Mouse (Mus musculus): ENCODE results near the gene Capn11. TPM values are rescaled to one million over a fixed set of nuclear protein-coding genes. Genes with fewer than 3 reads are reported as not detected.

The Capn11 gene
- under 1 TPM in 1 of 4 experiments, not detected in 3; 0.89 TPM for total RNA-seq (2022)

DNA sequence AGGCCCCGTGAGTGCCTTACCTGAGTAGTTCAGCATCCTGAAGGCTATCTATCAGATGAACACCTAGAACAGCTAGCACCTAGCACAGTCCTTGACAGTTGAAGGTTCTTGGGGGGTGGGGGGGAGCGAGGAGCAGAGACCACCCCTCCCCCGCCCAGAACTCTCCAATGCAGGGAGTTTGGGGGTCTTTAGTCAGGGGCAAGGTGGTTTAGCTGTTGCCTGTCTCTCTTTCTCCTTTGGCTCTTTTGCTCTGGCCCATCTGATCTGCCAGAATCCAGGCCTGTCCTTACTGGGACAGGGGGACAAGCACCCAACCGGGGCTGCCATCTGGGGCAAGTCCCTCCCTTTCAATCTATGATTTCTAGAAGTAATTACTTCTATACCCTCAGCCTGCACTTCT is at the start of gene Capn11:
Gene Capn11 (minus strand): TSS at position 101 of the 400 bp plus-strand sequence.
- no peak for DNase-seq

- no peak for DNase-seq
Measured at GRCm38 (mm10) chr17:45708179-45708578, 49.1 kb upstream of the Capn11 start.

DNA sequence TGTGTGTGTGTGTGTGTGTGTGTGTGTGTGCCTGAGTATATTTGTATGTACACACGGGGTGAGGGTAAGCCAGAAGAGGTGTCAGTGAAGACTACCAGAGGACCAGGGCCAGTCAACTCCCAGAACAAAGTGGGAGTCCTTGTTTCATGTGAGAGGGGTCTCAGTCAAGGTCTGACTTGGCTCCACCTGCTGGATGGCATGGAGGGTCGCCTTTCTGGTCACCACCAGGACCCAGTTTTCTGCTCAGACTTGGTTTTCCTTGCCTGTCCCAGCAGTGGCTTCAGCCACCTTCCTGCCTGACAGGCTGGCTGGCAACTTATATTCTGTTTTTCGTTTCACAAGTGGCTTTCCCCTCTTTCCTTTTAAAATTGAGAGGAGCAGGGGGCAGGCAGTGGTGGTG is 48.3 kb upstream of the Capn11 start:
- DNase-seq: no peak

DNA sequence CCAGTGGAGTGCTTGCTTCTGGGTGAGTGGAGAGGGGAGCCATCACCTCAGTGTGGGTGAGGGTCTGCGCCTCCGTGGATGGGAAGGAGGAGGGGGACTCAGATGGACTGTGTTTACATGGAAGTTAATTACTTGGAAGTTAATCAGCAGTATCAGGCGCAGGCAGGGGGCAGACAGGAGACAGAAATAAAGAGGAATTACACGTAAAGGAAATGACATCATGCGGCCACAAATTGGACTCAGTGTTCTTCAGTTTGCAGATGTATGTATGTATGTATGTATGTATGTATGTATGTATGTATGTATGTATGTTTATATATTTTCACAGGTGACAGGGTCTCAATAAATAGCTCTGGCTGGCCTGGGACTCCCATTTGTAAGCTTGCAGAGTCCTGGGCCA is 47.7 kb upstream of the Capn11 start:
- no peak for DNase-seq

DNA sequence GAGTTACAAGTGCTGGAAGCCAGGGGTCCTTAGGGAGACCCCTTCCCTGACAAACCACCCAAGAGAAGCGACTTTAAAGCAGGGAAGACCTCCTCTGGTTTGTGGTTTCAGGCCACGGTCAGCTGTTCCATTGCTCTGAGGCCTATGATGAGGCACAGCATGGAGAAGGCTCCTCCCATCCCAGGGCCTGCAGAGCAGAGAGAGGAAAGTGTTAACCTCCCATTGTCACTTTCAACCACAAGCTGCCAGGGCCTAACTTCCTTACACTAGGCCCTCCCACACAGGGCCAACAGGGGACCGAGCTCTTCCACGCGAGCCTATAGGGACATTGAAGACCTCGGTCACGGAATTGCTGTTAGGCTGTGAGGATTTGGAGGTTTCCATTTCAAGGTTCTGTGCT is 44.1 kb upstream of the Capn11 start:
- DNase-seq: no peak

- DNase-seq: no peak
Measured at GRCm38 (mm10) chr17:45702254-45702653, 43.1 kb upstream of the Capn11 start.

DNA sequence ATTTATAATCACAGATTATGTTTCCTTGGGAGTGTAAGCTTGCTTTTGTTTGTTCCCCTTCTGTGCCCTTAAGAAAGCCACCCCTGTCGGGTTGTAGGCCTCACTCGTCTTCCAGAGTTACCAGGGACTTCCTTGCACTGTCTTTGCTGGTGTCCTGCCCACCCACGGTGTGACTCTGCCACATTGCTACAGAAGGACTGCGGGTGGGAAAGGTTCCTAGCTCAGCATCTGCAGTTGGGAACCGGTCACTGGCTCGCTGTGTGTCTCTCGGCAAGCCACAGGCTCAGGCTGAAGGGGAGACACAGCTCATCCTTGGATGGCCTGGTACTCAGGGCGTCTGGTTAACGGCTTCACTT is 42.1 kb upstream of the Capn11 start:
- DNase-seq: no peak

- DNase-seq: no peak
Measured at GRCm38 (mm10) chr17:45700496-45701235, 41.5 kb upstream of the Capn11 start.

GRCm38 (mm10) chr17:45699039-45699740 is 40.1 kb upstream of the Capn11 start:
- no peak for DNase-seq

- no peak for DNase-seq
Measured at GRCm38 (mm10) chr17:45698368-45698767, 39.2 kb upstream of the Capn11 start.

GRCm38 (mm10) chr17:45696981-45697380 is 37.9 kb upstream of the Capn11 start:
- no peak for DNase-seq

DNA sequence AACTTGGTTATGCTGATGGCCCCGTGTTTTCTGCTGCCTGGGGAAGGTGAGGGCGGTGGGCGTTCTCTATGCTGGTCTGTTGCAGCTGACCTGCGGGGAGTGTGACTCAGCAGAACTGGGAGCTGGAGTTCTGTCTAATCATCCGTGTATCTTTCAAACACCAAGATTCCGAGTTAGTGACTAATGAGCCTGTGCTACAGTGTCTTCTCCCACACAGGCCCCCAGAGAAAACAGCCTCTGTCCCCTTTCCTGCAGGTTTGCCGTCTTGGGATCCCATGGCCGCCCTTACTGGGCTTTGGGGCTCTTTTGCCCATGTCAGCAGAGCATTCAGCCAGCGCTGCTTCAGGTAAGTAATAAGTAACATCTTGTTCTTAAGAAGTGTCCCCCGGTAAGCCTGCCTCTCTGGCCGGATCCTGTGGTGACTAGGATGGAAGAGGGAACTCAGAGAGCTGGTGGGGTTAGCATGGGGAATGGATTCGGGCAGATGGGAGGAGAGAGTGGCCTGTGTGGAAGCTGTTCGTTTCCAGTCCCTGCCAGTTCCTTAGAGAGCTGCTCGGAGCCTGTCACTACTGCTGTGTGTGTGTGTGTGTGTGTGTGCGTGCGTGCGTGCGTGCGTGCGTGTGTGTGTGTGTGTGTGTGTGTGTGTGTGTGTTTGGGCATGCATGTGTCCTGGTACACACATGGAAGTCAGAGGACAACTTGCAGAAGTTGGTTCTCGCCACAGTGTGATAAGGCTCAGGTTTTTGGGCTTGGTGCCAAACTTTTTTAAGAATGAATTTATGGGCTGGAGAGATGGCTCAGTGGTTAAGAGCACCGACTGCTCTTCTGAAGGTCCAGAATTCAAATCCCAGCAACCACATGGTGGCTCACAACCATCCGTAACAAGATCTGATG is 36.3 kb upstream of the Capn11 start:
- no peak for DNase-seq

GRCm38 (mm10) chr17:45693812-45694565 is 34.9 kb upstream of the Capn11 start:
- no peak for DNase-seq

DNA sequence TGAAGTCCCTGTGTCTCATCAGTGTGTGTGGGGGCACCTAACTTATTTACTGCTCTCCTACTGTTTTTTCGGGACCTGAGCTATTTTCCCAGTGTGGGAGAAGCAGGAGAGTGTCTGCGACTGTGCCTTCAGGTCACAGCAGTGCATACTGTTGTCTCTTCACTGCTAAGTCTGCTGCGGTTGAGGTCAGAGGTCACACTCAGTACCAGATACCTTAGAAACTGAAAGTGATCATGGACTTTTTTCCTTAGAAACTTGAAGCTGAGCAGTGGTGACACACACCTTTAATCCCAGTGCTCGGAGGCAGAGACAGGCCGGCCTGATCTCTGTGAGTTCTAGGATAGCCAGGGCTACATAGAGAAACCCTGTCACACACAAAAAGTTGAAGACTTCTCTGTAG is 33.0 kb upstream of the Capn11 start:
- no peak for DNase-seq

- no peak for DNase-seq
Measured at GRCm38 (mm10) chr17:45690044-45690443, 30.9 kb upstream of the Capn11 start.

- DNase-seq: no peak
Measured at GRCm38 (mm10) chr17:45689120-45689519, 30.0 kb upstream of the Capn11 start.

DNA sequence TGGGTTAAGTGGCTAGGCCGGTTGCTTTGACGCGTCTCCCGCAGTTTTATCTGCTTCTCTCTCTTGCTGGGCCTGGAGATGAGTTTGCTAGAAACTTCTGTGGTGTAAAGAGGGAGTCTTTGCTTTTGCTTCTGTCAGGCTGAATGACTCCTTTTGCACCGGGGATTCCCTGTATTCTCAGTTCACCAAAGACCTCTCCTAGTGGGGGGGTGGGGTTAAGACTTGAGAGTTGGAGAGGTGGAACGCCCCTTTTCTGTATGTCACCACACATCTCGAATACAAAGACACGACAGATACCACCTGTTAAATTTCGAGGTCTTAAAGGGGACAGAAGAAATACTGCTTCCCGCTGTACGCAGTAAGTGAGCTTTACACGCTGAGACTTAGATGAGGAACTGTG is 27.6 kb upstream of the Capn11 start, which contains the start of gene Tmem63b:
Gene Tmem63b (minus strand): TSS at position 190 of the 400 bp plus-strand sequence.
- no peak for DNase-seq

GRCm38 (mm10) chr17:45686093-45686619 is 27.0 kb upstream of the Capn11 start, which contains the start of gene Mrpl14:
Mrpl14 (plus strand) TSS chr17:45686322.
- DNase-seq: peak; percentile 84

GRCm38 (mm10) chr17:45685171-45686092 is 26.3 kb upstream of the Capn11 start:
- no peak for DNase-seq

GRCm38 (mm10) chr17:45684667-45685131 is 25.6 kb upstream of the Capn11 start:
- no peak for DNase-seq

GRCm38 (mm10) chr17:45682843-45683242 is 23.7 kb upstream of the Capn11 start:
- no peak for DNase-seq

All from adrenal gland, adult 8-10 months (tissue).